Mouse (Mus musculus) lung, adult 2 months (tissue): Measurements from ENCODE around the gene Cct5.

Experiments
- CTCF ChIP-seq: fragments of 200-500 bp; IDR thresholded peaks from 2 replicates; pipeline ENCODE4 v1.5.1; 2011; ENCODE audit warnings: mild to moderate bottlenecking, low read length, control low read depth; ENCODE audit not compliant: insufficient read depth
- POLR2A ChIP-seq: fragments of 200-500 bp; IDR thresholded peaks from 2 replicates; pipeline ENCODE4 v1.6.1; 2011; ENCODE audit warnings: low read depth, mild to moderate bottlenecking, control low read depth, low read length, borderline replicate concordance; ENCODE audit errors: extremely low read depth

DNA sequence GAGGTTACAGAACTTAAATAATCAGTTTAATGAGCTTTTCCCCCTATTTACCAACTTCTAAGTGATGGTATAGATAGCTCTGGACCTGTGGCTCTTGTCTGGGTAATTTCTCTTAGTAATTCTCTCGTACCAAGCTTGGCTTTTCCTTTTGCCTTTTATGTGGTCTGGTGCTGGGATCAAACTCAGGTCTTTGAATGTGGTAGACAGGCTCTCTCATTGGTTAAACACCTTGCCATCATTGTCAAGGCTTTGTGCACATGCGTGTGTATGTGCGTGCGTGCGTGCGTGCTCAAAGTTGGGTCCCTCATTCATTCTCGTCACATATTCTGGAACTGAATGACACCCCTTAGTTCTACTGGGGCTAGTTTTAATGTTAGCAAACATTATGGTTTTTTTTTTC lies 49.2 kb upstream of the Cct5 start:
- TF ChIP-seq POLR2A (no peak), CTCF (no peak)
